Mouse (Mus musculus) liver, embryonic 11.5 days (tissue): ENCODE measurements around the gene Abca5. TPM values are rescaled to one million over a fixed set of nuclear protein-coding genes. Genes with fewer than 3 reads are reported as not detected.

ENCODE experiments used
- ATAC-seq: fragments of 200-750 bp; cut with Nextera tagmentation; replicated peaks from 2 replicates; pipeline ENCODE4 v1.8.0; 2017; ENCODE audit warnings: moderate number of reproducible peaks, mild to moderate bottlenecking, moderate TSS enrichment, moderate library complexity; ENCODE audit not compliant: low FRiP score
- DNase-seq: peaks from one replicate; pipeline ENCODE4 v3.0.0-alpha.2; 2017; ENCODE audit warnings: low spot score
- H3K27ac ChIP-seq: fragments of 300-500 bp; sonication (generic); 2 replicates; pipeline ENCODE4 v1.5.1; 2014; ENCODE audit warnings: mild to moderate bottlenecking, low read depth, low read length, control low read depth
- H3K27me3 ChIP-seq: fragments of 300-500 bp; sonication (generic); replicated peaks from 2 replicates; pipeline ENCODE4 v1.6.1; 2014; ENCODE audit warnings: low read length, mixed read lengths; ENCODE audit not compliant: control insufficient read depth, insufficient read depth
- H3K36me3 ChIP-seq: fragments of 300-500 bp; sonication (generic); 2 replicates; pipeline ENCODE4 v1.6.1; 2014; ENCODE audit warnings: mild to moderate bottlenecking, low read length, moderate library complexity, mixed read lengths; ENCODE audit not compliant: control insufficient read depth, insufficient read depth
- H3K4me1 ChIP-seq: fragments of 300-500 bp; sonication (generic); replicated peaks from 2 replicates; pipeline ENCODE4 v1.6.1; 2014; ENCODE audit warnings: low read length, mixed read lengths; ENCODE audit not compliant: control insufficient read depth, insufficient read depth
- H3K4me2 ChIP-seq: fragments of 300-500 bp; sonication (generic); 2 replicates; pipeline ENCODE4 v1.6.1; 2014; ENCODE audit warnings: mild to moderate bottlenecking, control low read depth, moderate library complexity
- H3K4me3 ChIP-seq: fragments of 300-500 bp; sonication (generic); 2 replicates; pipeline ENCODE4 v1.5.1; 2014; ENCODE audit warnings: low read depth, low read length, control low read depth
- H3K9ac ChIP-seq: fragments of 300-500 bp; sonication (generic); 2 replicates; pipeline ENCODE4 v1.6.1; 2014; ENCODE audit warnings: low read depth, low read length, control low read depth
- H3K9me3 ChIP-seq: fragments of 300-500 bp; sonication (generic); 2 replicates; pipeline ENCODE4 v1.6.1; 2016; ENCODE audit warnings: low read length, inconsistent platforms, mixed read lengths; ENCODE audit not compliant: control insufficient read depth
- WGBS: fragments of 180-500 bp; shearing (Covaris S2); extraction: QIAGEN DNeasy Blood & Tissue Kit; methylation state at CpG from one replicate; pipeline ENCODE4 v1.1.7; 2014; 5-methylcytosine and 5-hydroxymethylcytosine counted together
- polyA plus RNA-seq: library from polyadenylated mRNA; unstranded; fragments of >200 nt; fragmentation: Nextera tagmentation; extraction: Ambion mirVana; gene quantifications from 2 replicates; pipeline ENCODE4 v1.2.1, GENCODE M21; 2014

The Abca5 gene
- polyA plus RNA-seq, result 0.79 and 1.5 TPM in 2 replicates

DNA sequence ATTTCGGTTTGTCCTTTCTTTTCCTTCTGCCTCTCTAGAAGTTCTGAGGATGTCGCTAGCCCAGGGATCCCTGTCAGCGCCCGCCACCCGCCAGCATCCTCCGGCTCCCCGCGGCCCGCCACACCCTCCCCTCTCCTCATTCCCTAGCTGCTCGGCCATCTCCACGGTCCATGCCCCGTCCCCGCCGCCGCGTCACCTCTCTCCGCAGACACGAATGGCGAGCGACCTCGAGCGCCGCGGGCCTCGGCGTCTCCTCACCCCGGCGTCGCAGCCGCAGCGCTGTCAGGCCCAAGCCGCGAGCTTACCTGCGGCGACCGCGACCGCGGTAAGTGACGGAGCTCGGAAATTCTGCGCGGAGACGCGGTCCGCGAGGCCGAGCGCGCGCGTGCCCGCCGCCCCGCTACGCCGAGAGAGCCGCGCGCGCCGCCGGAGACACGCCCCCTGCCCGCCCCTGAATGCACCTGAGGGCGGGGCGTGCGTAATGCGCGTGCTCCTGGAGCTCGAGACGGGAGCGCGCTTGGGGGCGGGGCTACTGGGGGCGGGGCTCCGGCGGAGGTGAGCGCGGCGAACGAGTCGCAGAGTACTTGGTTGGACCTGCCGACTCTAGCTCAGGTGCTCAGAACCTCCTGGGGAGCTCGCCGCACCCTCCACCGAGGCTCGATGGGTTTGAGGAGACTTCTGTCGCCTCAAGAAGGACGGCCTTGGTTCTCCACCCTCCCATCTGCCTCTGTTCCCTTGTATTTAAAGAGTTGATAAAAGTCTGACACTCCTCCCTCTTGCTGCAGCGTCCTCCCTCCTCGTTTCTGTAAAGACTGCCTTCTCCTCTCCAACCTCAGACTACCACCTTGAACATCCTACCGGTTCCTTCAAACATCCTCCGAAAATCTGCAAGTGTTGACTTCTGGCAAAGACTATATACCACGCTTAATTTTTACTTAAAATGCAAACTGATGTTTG is at the start of gene Abca5:
TSS of gene Abca5 (minus strand) at position 428 of the 957 bp plus-strand sequence.
- Histone ChIP-seq H3K27ac (no peak within 1 kb of the TSS), H3K9ac (peak within 1 kb of the TSS; percentile 47), H3K9me3 (no peaks in the 10 kb centered on the region), H3K36me3 (no peaks in the 10 kb centered on the region), H3K4me1 (peaks cover 2% of the 10 kb centered on the region; the same call in 1 of the 2 replicates), H3K27me3 (peaks cover 16% of the 10 kb centered on the region), H3K4me3 (peak within 1 kb of the TSS; percentile 61), H3K4me2 (peak within 1 kb of the TSS; percentile 92)
- WGBS, result 1% methylated on average over 95 of the region's 95 CpGs
- peak; percentile 94 for ATAC-seq
- DNase-seq, result peak; percentile 86

DNA sequence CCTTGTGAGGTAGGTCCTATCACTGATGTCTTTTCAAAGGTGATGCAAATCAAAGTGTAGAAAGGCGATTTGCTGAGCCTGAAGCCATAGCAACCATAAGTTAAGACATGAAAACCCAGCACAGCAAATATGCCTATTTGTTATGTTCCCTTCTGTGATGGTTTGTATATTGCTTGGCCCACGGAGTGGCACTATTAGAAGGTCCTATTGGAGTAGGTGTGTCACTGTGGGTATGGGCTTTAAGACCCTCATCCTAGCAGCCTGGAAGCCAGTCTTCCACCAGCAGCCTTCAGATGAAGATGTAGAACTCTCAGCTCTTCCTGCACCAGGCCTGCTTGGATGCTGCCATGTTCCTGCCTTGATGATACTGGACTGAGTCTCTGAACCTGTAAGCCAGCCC is 48.0 kb upstream of the Abca5 start:
- no peaks in the 10 kb centered on the region for H3K36me3 ChIP-seq
- WGBS, result 77% methylated on average over 2 of the region's 2 CpGs
- H3K4me1 ChIP-seq, result peaks cover 4% of the 10 kb centered on the region; the same call in 1 of the 2 replicates
- DNase-seq (no peak), ATAC-seq (no peak)
- no peak overlapping the region for H3K4me3 ChIP-seq
- no peaks in the 10 kb centered on the region for H3K9me3 ChIP-seq
- H3K4me2 ChIP-seq, result no peak overlapping the region
- no peak overlapping the region for H3K27ac ChIP-seq
- H3K27me3 ChIP-seq, result no peaks in the 10 kb centered on the region
- no peak overlapping the region for H3K9ac ChIP-seq

DNA sequence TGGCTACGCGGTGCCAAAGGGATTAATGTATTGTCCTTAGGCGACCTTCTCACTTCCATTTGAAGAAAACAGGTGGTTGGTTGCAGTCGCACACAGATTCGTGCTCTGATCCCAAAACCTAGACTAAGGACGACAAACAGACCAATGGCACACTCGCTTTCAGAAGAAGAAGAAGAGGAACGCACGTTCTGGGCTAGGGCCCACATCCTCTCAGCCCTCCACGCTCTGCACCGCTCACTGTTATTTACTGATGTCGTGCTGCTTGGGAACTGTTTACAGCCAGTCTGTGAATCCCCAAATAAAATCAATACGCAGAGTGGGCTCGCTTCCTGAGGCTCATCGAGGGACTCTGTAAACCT is 42.8 kb upstream of the Abca5 start:
- Histone ChIP-seq H3K27ac (peak overlapping the region; percentile 16; the same call in 1 of the 2 replicates), H3K27me3 (no peaks in the 10 kb centered on the region), H3K4me3 (peak overlapping the region; percentile 42), H3K9me3 (no peaks in the 10 kb centered on the region), H3K4me2 (peak overlapping the region; percentile 85), H3K36me3 (no peaks in the 10 kb centered on the region), H3K4me1 (peaks cover 12% of the 10 kb centered on the region), H3K9ac (peak overlapping the region; percentile 59; the same call in 1 of the 2 replicates)
- 28% methylated on average over 15 of the region's 15 CpGs for WGBS
- DNase-seq (no peak), ATAC-seq (peak; percentile 45; the same call in 1 of the 2 replicates)

GRCm38 (mm10) chr11:110379661-110380309 is 42.3 kb upstream of the Abca5 start:
- Histone ChIP-seq H3K4me3 (peak overlapping the region; percentile 42), H3K27ac (peak overlapping the region; percentile 16; the same call in 1 of the 2 replicates), H3K36me3 (no peaks in the 10 kb centered on the region), H3K9ac (peak overlapping the region; percentile 59), H3K4me2 (peak overlapping the region; percentile 85), H3K9me3 (no peaks in the 10 kb centered on the region), H3K4me1 (peaks cover 12% of the 10 kb centered on the region), H3K27me3 (no peaks in the 10 kb centered on the region)
- WGBS, result 9% methylated on average over 20 of the region's 20 CpGs
- peak; percentile 83 for ATAC-seq
- DNase-seq, result peak; percentile 71

GRCm38 (mm10) chr11:110374036-110374435 is 36.5 kb upstream of the Abca5 start:
- no peaks in the 10 kb centered on the region for H3K9me3 ChIP-seq
- H3K4me3 ChIP-seq, result no peak overlapping the region
- peaks cover 4% of the 10 kb centered on the region; the same call in 1 of the 2 replicates for H3K4me1 ChIP-seq
- H3K27me3 ChIP-seq, result no peaks in the 10 kb centered on the region
- whole genome bisulfite sequencing, result 86% methylated on average over 9 of the region's 9 CpGs
- H3K36me3 ChIP-seq, result no peaks in the 10 kb centered on the region
- H3K9ac ChIP-seq, result no peak overlapping the region
- ATAC-seq (no peak), DNase-seq (no peak)
- H3K27ac ChIP-seq, result no peak overlapping the region
- no peak overlapping the region for H3K4me2 ChIP-seq

DNA sequence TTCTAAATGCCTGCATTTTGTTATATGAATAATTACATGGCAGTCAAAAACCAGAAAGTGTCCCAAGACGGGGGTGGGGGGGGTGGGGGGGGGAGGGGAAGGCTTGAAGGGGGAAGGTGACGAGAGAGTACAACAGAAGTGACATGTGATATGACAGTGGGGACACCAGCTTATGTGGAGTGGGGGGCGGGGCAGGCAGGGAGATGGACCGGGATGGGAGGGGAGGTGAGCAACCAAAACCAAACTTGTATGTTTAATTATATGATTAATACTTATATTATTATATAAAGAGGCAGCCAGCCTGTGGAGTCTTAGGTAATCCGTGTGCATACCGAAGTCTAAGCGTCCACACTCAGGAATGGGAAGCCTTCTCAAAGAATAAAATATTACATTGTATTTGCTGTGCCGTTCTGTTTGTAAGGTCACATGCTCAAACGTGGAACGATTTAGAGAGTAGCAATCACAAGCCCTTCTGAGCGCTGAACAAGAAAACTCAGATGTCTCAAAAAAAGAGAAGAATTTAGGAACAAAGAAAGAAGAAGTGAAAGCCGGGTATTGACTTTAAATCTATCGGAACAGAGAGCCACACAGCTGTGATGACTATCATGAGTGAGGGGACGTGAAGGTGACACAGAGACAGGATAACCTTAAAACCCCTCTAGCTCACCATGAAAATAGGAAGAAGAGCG is 34.9 kb upstream of the Abca5 start:
- no peak overlapping the region for H3K9ac ChIP-seq
- H3K9me3 ChIP-seq, result no peaks in the 10 kb centered on the region
- WGBS, result 67% methylated on average over 15 of the region's 15 CpGs
- peaks cover 4% of the 10 kb centered on the region; the same call in 1 of the 2 replicates for H3K4me1 ChIP-seq
- no peaks in the 10 kb centered on the region for H3K27me3 ChIP-seq
- DNase-seq (no peak), ATAC-seq (no peak)
- H3K4me2 ChIP-seq, result no peak overlapping the region
- H3K36me3 ChIP-seq, result no peaks in the 10 kb centered on the region
- H3K27ac ChIP-seq, result no peak overlapping the region
- H3K4me3 ChIP-seq, result no peak overlapping the region

- no peaks in the 10 kb centered on the region for H3K36me3 ChIP-seq
- WGBS, result 65% methylated on average over 8 of the region's 8 CpGs
- no peak overlapping the region for H3K27ac ChIP-seq
- H3K4me2 ChIP-seq, result no peak overlapping the region
- ATAC-seq (no peak), DNase-seq (no peak)
- H3K27me3 ChIP-seq, result no peaks in the 10 kb centered on the region
- H3K9ac ChIP-seq, result no peak overlapping the region
- H3K4me1 ChIP-seq, result peaks cover 4% of the 10 kb centered on the region; the same call in 1 of the 2 replicates
- H3K4me3 ChIP-seq, result no peak overlapping the region
- H3K9me3 ChIP-seq, result no peaks in the 10 kb centered on the region
These were observed 34.3 kb upstream of the Abca5 start for GRCm38 (mm10) chr11:110371827-110372226.

DNA sequence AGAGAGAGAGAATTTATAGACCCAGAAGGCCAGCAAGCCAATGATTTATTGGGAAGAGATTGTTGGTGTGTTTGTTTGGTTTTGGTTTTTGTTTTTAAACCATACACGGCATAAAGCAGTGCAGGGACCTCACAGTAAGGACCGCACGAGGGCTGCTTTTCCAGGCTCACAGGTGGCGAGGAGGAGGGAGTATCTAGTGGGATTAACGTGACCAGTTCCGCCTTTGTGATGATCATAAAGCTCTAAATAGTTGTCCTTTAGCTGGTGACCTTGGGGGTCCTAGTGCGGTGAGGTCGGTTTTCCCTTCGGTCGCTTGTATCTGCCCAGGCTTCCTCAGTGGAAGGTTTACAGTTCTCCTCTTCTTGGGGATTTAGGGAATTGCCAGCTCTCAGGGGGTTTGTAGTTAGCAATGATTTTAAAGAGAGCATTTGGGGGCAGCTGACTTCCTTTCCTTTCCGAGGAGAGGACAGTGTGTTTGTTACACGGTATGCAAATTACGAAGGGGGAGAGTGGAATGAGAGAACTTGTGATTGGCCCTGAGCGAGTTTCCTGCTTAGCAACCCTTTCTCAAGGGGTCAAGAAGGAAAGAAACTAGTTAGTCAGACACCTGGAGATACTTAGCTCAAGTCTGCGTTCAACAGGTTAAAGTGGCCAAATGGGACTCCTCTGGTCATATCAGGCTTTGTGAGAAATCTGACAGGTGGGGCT is 31.9 kb upstream of the Abca5 start:
- DNase-seq (no peak), ATAC-seq (no peak)
- Histone ChIP-seq H3K9ac (no peak overlapping the region), H3K27ac (no peak overlapping the region), H3K36me3 (no peaks in the 10 kb centered on the region), H3K9me3 (no peaks in the 10 kb centered on the region), H3K4me2 (peak overlapping the region; percentile 52), H3K4me1 (peaks cover 4% of the 10 kb centered on the region; the same call in 1 of the 2 replicates), H3K4me3 (no peak overlapping the region), H3K27me3 (no peaks in the 10 kb centered on the region)
- WGBS, result 26% methylated on average over 15 of the region's 15 CpGs
